Mouse (Mus musculus) hematopoietic stem cell, adult 5-6 weeks (primary cell): Measurements from ENCODE around the gene Fam229b. TPM values are rescaled to one million over a fixed set of nuclear protein-coding genes. Genes with fewer than 3 reads are reported as not detected.

ENCODE experiments used
- ATAC-seq, 2 experiments: fragments of 125-278 bp in 1 of 2; replicated peaks in 1 of 2; 2 replicates each; pipeline ENCODE4 v1.8.0; 2016 to 2017; ENCODE audit warnings: inconsistent platforms in 2 of 2, mild to moderate bottlenecking in 2 of 2, moderate number of reproducible peaks in 2 of 2, low read depth in 1 of 2, moderate TSS enrichment in 1 of 2; ENCODE audit not compliant: low FRiP score in 2 of 2, poor library complexity in 2 of 2, severe bottlenecking in 2 of 2, insufficient read depth in 1 of 2, low TSS enrichment in 1 of 2
- total RNA-seq: library from RNA; stranded (forward); fragments of 172-1452, 232-1000 nt; gene quantifications from 2 replicates; pipeline ENCODE4 v1.2.3, GENCODE M21; 2017

Gene Fam229b
- total RNA-seq, 1 experiment from 2014 or later = 0.35 TPM

DNA sequence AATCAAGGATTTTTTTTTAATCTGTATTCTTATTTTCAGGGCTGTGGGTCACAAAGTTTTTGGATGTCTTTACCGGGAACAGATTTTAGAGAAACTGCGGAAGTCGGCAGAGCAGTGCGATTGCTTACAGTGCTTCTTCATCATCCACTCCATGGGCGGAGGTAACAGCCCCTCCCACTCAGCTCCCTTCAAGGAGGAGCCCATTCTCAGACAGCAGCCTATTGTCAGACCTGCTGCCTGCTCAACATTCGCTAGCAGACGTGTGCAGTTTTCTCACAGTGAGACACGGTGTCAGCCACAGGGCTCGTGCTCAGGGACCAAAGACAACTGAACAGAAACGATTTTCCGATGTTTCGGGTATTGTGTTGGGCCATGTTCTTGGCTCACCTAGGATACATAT, 8.5 kb upstream of the Fam229b start:
- no peak for ATAC-seq

GRCm38 (mm10) chr10:39141401-39141800, 7.7 kb upstream of the Fam229b start:
- no peak for ATAC-seq

DNA sequence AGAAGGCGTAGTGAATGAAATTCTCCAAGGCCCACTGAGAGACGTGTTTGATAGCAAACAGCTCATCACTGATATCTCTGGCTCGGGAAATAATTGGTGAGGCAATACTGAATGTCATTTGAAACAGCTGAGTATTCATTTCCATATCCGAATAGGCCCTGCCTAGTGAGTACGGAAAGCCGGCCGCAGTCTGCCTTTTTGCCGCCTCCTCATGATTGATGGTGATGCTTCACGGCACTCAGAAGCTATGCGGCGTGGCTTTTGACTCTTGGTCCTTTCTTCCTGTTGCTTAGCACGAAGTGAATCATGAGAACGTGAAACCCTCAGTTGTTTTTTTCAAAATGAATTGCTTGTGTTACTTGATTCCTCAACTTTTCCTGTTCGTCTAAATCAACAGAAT, 7.1 kb upstream of the Fam229b start:
- no peak for ATAC-seq

DNA sequence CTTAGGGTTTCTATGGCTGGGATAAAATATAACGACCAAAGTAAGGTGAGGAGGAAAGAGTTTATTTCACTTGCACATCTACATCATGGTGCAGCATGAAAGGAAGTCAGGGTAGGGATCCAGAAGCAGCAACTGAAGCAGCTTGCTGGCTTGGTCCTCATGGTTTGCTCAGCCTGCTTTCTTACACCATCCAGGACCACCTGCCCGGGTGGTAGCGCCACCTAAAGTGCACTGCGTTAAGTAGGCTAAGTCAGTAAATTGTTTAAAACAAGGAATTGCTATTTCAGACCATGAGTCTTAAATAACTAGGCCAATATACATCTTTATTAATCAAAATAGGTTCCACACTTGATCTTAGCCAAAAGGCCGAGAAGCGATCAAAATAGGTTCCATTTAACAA, 5.0 kb upstream of the Fam229b start:
- ATAC-seq = no peak

GRCm38 (mm10) chr10:39137766-39138165, 4.1 kb upstream of the Fam229b start:
- no peak for ATAC-seq

- peak in 1 of 2 experiments; percentile 49; a peak in 1 of 4 replicates for ATAC-seq
Observed at GRCm38 (mm10) chr10:39121412-39121811, 12.3 kb downstream of the Fam229b start.

- ATAC-seq = no peak
Observed at GRCm38 (mm10) chr10:39109489-39109874, 24.2 kb downstream of the Fam229b start.

GRCm38 (mm10) chr10:39108837-39109488, 24.8 kb downstream of the Fam229b start:
- ATAC-seq = peak; percentile 68 to 75

DNA sequence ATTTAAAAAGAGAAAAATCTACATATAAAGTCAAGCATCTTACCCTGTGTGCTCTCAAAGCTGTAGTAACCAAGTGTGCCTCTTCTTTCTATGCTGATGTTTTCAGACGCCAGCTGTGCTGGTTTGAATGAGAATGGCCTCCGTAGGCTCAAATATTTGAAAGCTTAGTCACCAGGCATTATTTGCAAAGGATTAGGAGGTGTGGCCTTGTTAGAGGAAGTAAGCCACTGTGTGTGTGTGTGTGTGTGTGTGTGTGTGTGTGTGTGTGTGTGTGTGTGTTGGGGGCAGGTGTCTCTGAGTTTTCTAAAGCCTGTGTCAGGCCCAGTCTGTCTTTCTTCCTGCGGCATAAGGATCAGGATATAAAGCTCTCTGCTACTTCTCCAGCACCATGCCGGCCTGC, 26.8 kb downstream of the Fam229b start:
- no peak for ATAC-seq

DNA sequence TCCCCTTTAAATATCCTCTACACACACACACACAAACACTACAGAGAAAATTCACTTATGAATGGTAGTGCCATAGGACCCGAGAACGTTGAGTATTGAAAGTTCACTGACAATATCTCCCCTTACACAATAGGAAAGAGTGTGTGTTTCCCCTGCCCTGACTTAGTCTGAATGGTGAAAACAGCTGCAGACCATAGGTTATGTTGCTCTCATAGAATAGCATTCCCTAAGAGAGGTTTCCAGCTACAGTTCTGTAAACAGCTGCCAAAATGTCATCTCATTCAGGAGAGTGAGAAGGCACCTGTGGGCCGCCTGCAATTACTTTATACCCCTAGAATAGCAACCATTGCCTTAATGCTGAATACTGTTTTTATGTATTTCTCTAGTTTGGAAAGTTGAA, 27.3 kb downstream of the Fam229b start:
- ATAC-seq = no peak

GRCm38 (mm10) chr10:39104803-39105449, 28.8 kb downstream of the Fam229b start:
- ATAC-seq = no peak

GRCm38 (mm10) chr10:39098746-39099145, 35.0 kb downstream of the Fam229b start:
- ATAC-seq = no peak

DNA sequence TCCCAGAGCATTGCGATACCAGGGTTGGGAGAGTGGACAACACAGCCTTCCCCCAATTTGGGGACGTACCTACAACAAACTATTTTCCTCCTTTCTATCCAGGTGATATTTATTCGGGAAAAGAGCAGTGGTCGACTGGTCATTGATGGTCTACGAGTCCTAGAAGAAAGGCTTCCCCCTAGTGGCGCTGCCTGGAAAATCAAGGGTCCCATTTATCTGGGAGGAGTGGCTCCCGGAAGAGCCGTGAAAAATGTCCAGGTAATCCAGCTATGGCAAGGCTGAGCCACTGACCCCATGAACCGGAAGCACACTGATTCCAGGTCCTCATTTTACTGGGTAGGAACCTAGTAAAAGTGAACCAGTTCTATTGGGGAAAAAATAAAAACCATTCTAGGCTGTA, 36.7 kb downstream of the Fam229b start:
- no peak for ATAC-seq

DNA sequence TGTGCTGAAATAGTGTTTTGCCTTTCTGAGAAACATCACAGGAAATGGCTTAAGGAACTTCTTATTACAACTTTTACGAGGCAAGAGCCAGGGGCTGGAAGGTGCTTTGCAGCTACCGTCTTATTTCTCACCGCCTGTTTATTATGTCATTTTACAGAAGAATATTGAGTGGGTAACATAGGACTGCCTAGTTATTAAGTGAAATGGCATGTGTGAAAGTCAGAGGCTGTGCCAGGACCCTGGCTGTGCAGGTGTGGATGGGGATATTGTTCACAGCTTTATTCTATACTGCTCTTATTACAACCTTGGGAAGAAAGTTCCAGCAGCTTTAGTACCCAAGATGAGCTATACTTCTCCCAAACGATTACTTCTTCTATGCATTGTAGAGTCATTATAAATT, 61.7 kb downstream of the Fam229b start:
- ATAC-seq = no peak

Other genes with a start within 250 kb of the Fam229b start
- 0.13 and 0.74 TPM in 2 replicates for gene Lama4, start 168.4 kb downstream of the Fam229b start, total RNA-seq
- 8.0 and 8.9 TPM in 2 replicates for gene Tube1, start 62 bp upstream of the Fam229b start, total RNA-seq
- not detected in 2 replicates for gene Ccn6, start 29.9 kb upstream of the Fam229b start, total RNA-seq
- 40.5 and 43.7 TPM in 2 replicates for gene Fyn, start 234.9 kb upstream of the Fam229b start, total RNA-seq